Mouse (Mus musculus): ENCODE results near the gene Ep400. TPM values are rescaled to one million over a fixed set of nuclear protein-coding genes. Genes with fewer than 3 reads are reported as not detected.

Ep400 gene
- polyA plus RNA-seq, 1 experiment from 2014 or later: 30.4 TPM

GRCm38 (mm10) chr5:110665486-110666121 is 104.9 kb downstream of the Ep400 start:
- no peaks in the 10 kb centered on the region for H3K4me1 ChIP-seq (ENCODE audit: control insufficient read depth, insufficient read depth, low read length)
- H3K9me3 ChIP-seq (replicated peaks; ENCODE audit: control insufficient read depth, low read length): no peaks in the 10 kb centered on the region
- no peak overlapping the region for H3K4me3 ChIP-seq (ENCODE audit: low read depth, low read length)
- H3K27me3 ChIP-seq (ENCODE audit: control insufficient read depth, insufficient read depth, low read length): no peaks in the 10 kb centered on the region
- H3K27ac ChIP-seq (ENCODE audit: low read depth, low read length): no peak overlapping the region
- no peak for ATAC-seq (replicated peaks; ENCODE audit: insufficient number of reproducible peaks, low FRiP score, low TSS enrichment)
- no peak overlapping the region for H3K4me2 ChIP-seq
- 63% methylated on average over 6 of the region's 6 CpGs for WGBS (ENCODE audit: insufficient replicate concordance)
- no peak overlapping the region for H3K9ac ChIP-seq (ENCODE audit: low read depth, low read length)
- peaks cover 36% of the 10 kb centered on the region for H3K36me3 ChIP-seq (ENCODE audit: control insufficient read depth, insufficient read depth, low read length)

GRCm38 (mm10) chr5:110664750-110665269 is 105.7 kb downstream of the Ep400 start:
- H3K4me1 ChIP-seq (ENCODE audit: control insufficient read depth, insufficient read depth, low read length): no peaks in the 10 kb centered on the region
- no peak overlapping the region for H3K4me3 ChIP-seq (ENCODE audit: low read depth, low read length)
- H3K4me2 ChIP-seq: no peak overlapping the region
- no peak overlapping the region for H3K9ac ChIP-seq (ENCODE audit: low read depth, low read length)
- no peak overlapping the region for H3K27ac ChIP-seq (ENCODE audit: low read depth, low read length)
- no peak for ATAC-seq (replicated peaks; ENCODE audit: insufficient number of reproducible peaks, low FRiP score, low TSS enrichment)
- H3K36me3 ChIP-seq (ENCODE audit: control insufficient read depth, insufficient read depth, low read length): peaks cover 36% of the 10 kb centered on the region
- 92% methylated on average over 2 of the region's 2 CpGs for WGBS (ENCODE audit: insufficient replicate concordance)
- H3K27me3 ChIP-seq (ENCODE audit: control insufficient read depth, insufficient read depth, low read length): no peaks in the 10 kb centered on the region
- no peaks in the 10 kb centered on the region for H3K9me3 ChIP-seq (replicated peaks; ENCODE audit: control insufficient read depth, low read length)

- peaks cover 41% of the 10 kb centered on the region for H3K36me3 ChIP-seq (ENCODE audit: control insufficient read depth, insufficient read depth, low read length)
- no peaks in the 10 kb centered on the region for H3K4me1 ChIP-seq (ENCODE audit: control insufficient read depth, insufficient read depth, low read length)
- no peak overlapping the region for H3K4me3 ChIP-seq (ENCODE audit: low read depth, low read length)
- 98% methylated on average over 2 of the region's 2 CpGs for WGBS (ENCODE audit: insufficient replicate concordance)
- no peaks in the 10 kb centered on the region for H3K9me3 ChIP-seq (replicated peaks; ENCODE audit: control insufficient read depth, low read length)
- no peak overlapping the region for H3K27ac ChIP-seq (ENCODE audit: low read depth, low read length)
- H3K9ac ChIP-seq (ENCODE audit: low read depth, low read length): no peak overlapping the region
- no peak for ATAC-seq (replicated peaks; ENCODE audit: insufficient number of reproducible peaks, low FRiP score, low TSS enrichment)
- H3K27me3 ChIP-seq (ENCODE audit: control insufficient read depth, insufficient read depth, low read length): no peaks in the 10 kb centered on the region
- no peak overlapping the region for H3K4me2 ChIP-seq
These were observed 106.5 kb downstream of the Ep400 start for GRCm38 (mm10) chr5:110664041-110664440.

- no peak for ATAC-seq (replicated peaks; ENCODE audit: insufficient number of reproducible peaks, low FRiP score, low TSS enrichment)
- Histone ChIP-seq H3K9me3 (replicated peaks; ENCODE audit: control insufficient read depth, low read length) (no peaks in the 10 kb centered on the region), H3K27ac (ENCODE audit: low read depth, low read length) (no peak overlapping the region), H3K4me1 (ENCODE audit: control insufficient read depth, insufficient read depth, low read length) (0 out of 2 replicates have a peak, but pooled peaks cover under 1% of the 10 kb centered on the region), H3K4me2 (no peak overlapping the region), H3K27me3 (ENCODE audit: control insufficient read depth, insufficient read depth, low read length) (no peaks in the 10 kb centered on the region), H3K36me3 (ENCODE audit: control insufficient read depth, insufficient read depth, low read length) (peaks cover 51% of the 10 kb centered on the region), H3K4me3 (ENCODE audit: low read depth, low read length) (no peak overlapping the region), H3K9ac (ENCODE audit: low read depth, low read length) (no peak overlapping the region)
These were observed 110.8 kb downstream of the Ep400 start for GRCm38 (mm10) chr5:110659682-110660081.

GRCm38 (mm10) chr5:110653686-110654085 is 116.8 kb downstream of the Ep400 start:
- Histone ChIP-seq H3K9ac (ENCODE audit: low read depth, low read length) (peak overlapping the region; percentile 96), H3K9me3 (replicated peaks; ENCODE audit: control insufficient read depth, low read length) (no peaks in the 10 kb centered on the region), H3K4me1 (ENCODE audit: control insufficient read depth, insufficient read depth, low read length) (peaks cover 9% of the 10 kb centered on the region), H3K36me3 (ENCODE audit: control insufficient read depth, insufficient read depth, low read length) (peaks cover 40% of the 10 kb centered on the region), H3K4me3 (ENCODE audit: low read depth, low read length) (peak overlapping the region; percentile 98), H3K4me2 (peak overlapping the region; percentile 94), H3K27me3 (ENCODE audit: control insufficient read depth, insufficient read depth, low read length) (no peaks in the 10 kb centered on the region), H3K27ac (ENCODE audit: low read depth, low read length) (no peak overlapping the region)
- 2% methylated on average over 37 of the region's 37 CpGs for WGBS (ENCODE audit: insufficient replicate concordance)
- peak; percentile 43; the same call in 1 of the 2 replicates for ATAC-seq (replicated peaks; ENCODE audit: insufficient number of reproducible peaks, low FRiP score, low TSS enrichment)

- H3K4me1 ChIP-seq (ENCODE audit: control insufficient read depth, insufficient read depth, low read length): peaks cover 9% of the 10 kb centered on the region
- H3K9ac ChIP-seq (ENCODE audit: low read depth, low read length): peak within 1 kb of the TSS; percentile 96
- WGBS (ENCODE audit: insufficient replicate concordance): 1% methylated on average over 91 of the region's 91 CpGs
- no peaks in the 10 kb centered on the region for H3K27me3 ChIP-seq (ENCODE audit: control insufficient read depth, insufficient read depth, low read length)
- H3K4me3 ChIP-seq (ENCODE audit: low read depth, low read length): peak within 1 kb of the TSS; percentile 98
- peak within 1 kb of the TSS; percentile 94 for H3K4me2 ChIP-seq
- H3K9me3 ChIP-seq (replicated peaks; ENCODE audit: control insufficient read depth, low read length): no peaks in the 10 kb centered on the region
- ATAC-seq (replicated peaks; ENCODE audit: insufficient number of reproducible peaks, low FRiP score, low TSS enrichment): peak; percentile 75
- no peak within 1 kb of the TSS for H3K27ac ChIP-seq (ENCODE audit: low read depth, low read length)
- peaks cover 38% of the 10 kb centered on the region for H3K36me3 ChIP-seq (ENCODE audit: control insufficient read depth, insufficient read depth, low read length)
These were observed 117.5 kb downstream of the Ep400 start, which contains the start of the genes Noc4l and Ddx51 for GRCm38 (mm10) chr5:110652719-110653648. Gene Noc4l, minus strand, starts transcription at chr5:110653417. Gene Ddx51, plus strand, starts transcription at chr5:110653451.

- Histone ChIP-seq H3K4me3 (ENCODE audit: low read depth, low read length) (no peak overlapping the region), H3K27ac (ENCODE audit: low read depth, low read length) (no peak overlapping the region), H3K4me2 (no peak overlapping the region), H3K4me1 (ENCODE audit: control insufficient read depth, insufficient read depth, low read length) (no peaks in the 10 kb centered on the region), H3K27me3 (ENCODE audit: control insufficient read depth, insufficient read depth, low read length) (no peaks in the 10 kb centered on the region), H3K9me3 (replicated peaks; ENCODE audit: control insufficient read depth, low read length) (0 out of 2 replicates have a peak, but pooled peaks cover 2% of the 10 kb centered on the region), H3K9ac (ENCODE audit: low read depth, low read length) (no peak overlapping the region), H3K36me3 (ENCODE audit: control insufficient read depth, insufficient read depth, low read length) (peaks cover 19% of the 10 kb centered on the region)
- no peak for ATAC-seq (replicated peaks; ENCODE audit: insufficient number of reproducible peaks, low FRiP score, low TSS enrichment)
These were observed 124.1 kb downstream of the Ep400 start for GRCm38 (mm10) chr5:110646377-110646776.

GRCm38 (mm10) chr5:110639459-110639858 is 131.1 kb downstream of the Ep400 start:
- 0 out of 2 replicates have a peak, but pooled peaks cover 2% of the 10 kb centered on the region for H3K9me3 ChIP-seq (replicated peaks; ENCODE audit: control insufficient read depth, low read length)
- no peak for ATAC-seq (replicated peaks; ENCODE audit: insufficient number of reproducible peaks, low FRiP score, low TSS enrichment)
- peak overlapping the region; percentile 49 for H3K4me2 ChIP-seq
- 22% methylated on average over 12 of the region's 12 CpGs for WGBS (ENCODE audit: insufficient replicate concordance)
- H3K27me3 ChIP-seq (ENCODE audit: control insufficient read depth, insufficient read depth, low read length): peaks cover 3% of the 10 kb centered on the region; the same call in 1 of the 2 replicates
- no peak overlapping the region for H3K9ac ChIP-seq (ENCODE audit: low read depth, low read length)
- no peaks in the 10 kb centered on the region for H3K36me3 ChIP-seq (ENCODE audit: control insufficient read depth, insufficient read depth, low read length)
- no peak overlapping the region for H3K4me3 ChIP-seq (ENCODE audit: low read depth, low read length)
- no peak overlapping the region for H3K27ac ChIP-seq (ENCODE audit: low read depth, low read length)
- H3K4me1 ChIP-seq (ENCODE audit: control insufficient read depth, insufficient read depth, low read length): no peaks in the 10 kb centered on the region
